Mouse (Mus musculus) hindbrain, postnatal 0 days (tissue): Measurements from ENCODE around the gene Vmn1r229. TPM values are rescaled to one million over a fixed set of nuclear protein-coding genes. Genes with fewer than 3 reads are reported as not detected.

Experiments
- ATAC-seq: fragments of 200-750 bp; cut with Nextera tagmentation; 2 replicates; pipeline ENCODE4 v1.8.0; 2017; ENCODE audit warnings: mild to moderate bottlenecking, moderate TSS enrichment, moderate library complexity
- DNase-seq: peaks from one replicate; pipeline ENCODE4 v3.0.0-alpha.2; 2015; ENCODE audit warnings: low spot score
- H3K27ac ChIP-seq: fragments of 300-500 bp; sonication (generic); 2 replicates; pipeline ENCODE4 v1.5.1; 2014; ENCODE audit warnings: mild to moderate bottlenecking
- H3K27me3 ChIP-seq: fragments of 300-500 bp; sonication (generic); 2 replicates; pipeline ENCODE4 v1.6.1; 2014; ENCODE audit warnings: low read length, mixed read lengths; ENCODE audit not compliant: insufficient read depth
- H3K36me3 ChIP-seq: fragments of 300-500 bp; sonication (generic); 2 replicates; pipeline ENCODE4 v1.6.1; 2014; ENCODE audit warnings: low read length, mixed read lengths; ENCODE audit not compliant: insufficient read depth
- H3K4me1 ChIP-seq: fragments of 300-500 bp; sonication (generic); 2 replicates; pipeline ENCODE4 v1.6.1; 2014; ENCODE audit warnings: antibody characterized with exemption, low read length, mixed read lengths; ENCODE audit not compliant: insufficient read depth
- H3K4me2 ChIP-seq: fragments of 300-500 bp; sonication (generic); 2 replicates; pipeline ENCODE4 v1.6.1; 2014; ENCODE audit warnings: low read depth, mild to moderate bottlenecking, low read length, moderate library complexity, mixed read lengths
- H3K4me3 ChIP-seq: fragments of 300-500 bp; sonication (generic); 2 replicates; pipeline ENCODE4 v1.5.1; 2014; ENCODE audit warnings: low read length
- H3K9ac ChIP-seq: fragments of 300-500 bp; sonication (generic); replicated peaks from 2 replicates; pipeline ENCODE4 v1.6.1; 2014; ENCODE audit warnings: mild to moderate bottlenecking, low read length, moderate library complexity, mixed read lengths
- H3K9me3 ChIP-seq: fragments of 300-500 bp; sonication (generic); 2 replicates; pipeline ENCODE4 v1.6.1; 2016; ENCODE audit warnings: low read length, mixed read lengths
- CTCF ChIP-seq: IDR thresholded peaks from 2 replicates; pipeline ENCODE4 v1.5.1; 2016; ENCODE audit warnings: antibody characterized with exemption, control low read depth, low read depth
- WGBS: fragments of 180-500 bp; shearing (Covaris S2); extraction: QIAGEN DNeasy Blood & Tissue Kit; methylation state at CpG from one replicate; pipeline ENCODE4 v1.1.7; 2014; 5-methylcytosine and 5-hydroxymethylcytosine counted together
- polyA plus RNA-seq: library from polyadenylated mRNA; unstranded; fragments of >200 nt; fragmentation: Nextera tagmentation; extraction: Ambion mirVana; gene quantifications from 2 replicates; pipeline ENCODE4 v1.2.1, GENCODE M21; 2015
- total RNA-seq: library from RNA; depleted of rRNA; stranded (reverse); fragments of >200 nt; gene quantifications from 2 replicates; pipeline ENCODE4 v1.2.3, GENCODE M21; 2014; rRNA removed

Vmn1r229 gene
- not detected in 2 replicates for total RNA-seq
- 0.01 TPM in 1 of 2 replicates, not detected in the other for polyA plus RNA-seq

DNA sequence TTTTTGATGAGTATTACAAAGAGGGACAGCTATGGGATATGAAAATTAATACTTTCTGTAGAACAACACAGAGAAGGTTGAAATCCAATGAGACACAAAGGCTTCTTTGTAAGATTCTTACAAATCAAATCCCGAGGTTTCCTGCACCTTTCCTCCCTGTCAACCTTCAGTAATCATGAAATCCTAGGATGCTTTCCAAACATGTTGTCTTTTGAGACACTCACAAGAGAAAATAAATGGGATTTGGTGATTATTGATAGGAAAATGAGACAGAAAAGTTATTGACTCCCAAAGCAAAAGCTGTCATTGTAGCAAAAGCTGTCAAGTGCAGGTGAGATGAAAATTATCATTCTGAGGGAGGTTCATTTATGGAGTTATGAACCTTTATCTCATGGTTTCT lies at the start of gene Vmn1r229:
Vmn1r229 (plus strand) TSS at position 301 of the 400 bp plus-strand sequence.
- DNase-seq (no peak), ATAC-seq (no peak)
- no peak within 1 kb of the TSS for H3K9ac ChIP-seq
- H3K27me3 ChIP-seq = no peaks in the 10 kb centered on the region
- 0 out of 2 replicates have a peak, but pooled peaks cover 2% of the 10 kb centered on the region for H3K9me3 ChIP-seq
- no peak within 1 kb of the TSS for H3K27ac ChIP-seq
- no peak within 1 kb of the TSS for H3K4me2 ChIP-seq
- H3K36me3 ChIP-seq = no peaks in the 10 kb centered on the region
- 46% methylated on average over 1 of the region's 1 CpGs for WGBS
- H3K4me1 ChIP-seq = no peaks in the 10 kb centered on the region
- TF ChIP-seq CTCF = no peak
- H3K4me3 ChIP-seq = no peak within 1 kb of the TSS

- no peak within 1 kb of the TSS for H3K4me2 ChIP-seq
- no peaks in the 10 kb centered on the region for H3K4me1 ChIP-seq
- TF ChIP-seq CTCF = no peak
- H3K9me3 ChIP-seq = peaks cover 10% of the 10 kb centered on the region
- H3K27ac ChIP-seq = no peak within 1 kb of the TSS
- DNase-seq (no peak), ATAC-seq (no peak)
- H3K4me3 ChIP-seq = no peak within 1 kb of the TSS
- no peaks in the 10 kb centered on the region for H3K36me3 ChIP-seq
- no peak within 1 kb of the TSS for H3K9ac ChIP-seq
- H3K27me3 ChIP-seq = no peaks in the 10 kb centered on the region
Measured at GRCm38 (mm10) chr17:20786057-20786456, 25.3 kb upstream of the Vmn1r229 start, which contains the start of gene Vmn1r228. Gene Vmn1r228 (minus strand): TSS chr17:20786157.

DNA sequence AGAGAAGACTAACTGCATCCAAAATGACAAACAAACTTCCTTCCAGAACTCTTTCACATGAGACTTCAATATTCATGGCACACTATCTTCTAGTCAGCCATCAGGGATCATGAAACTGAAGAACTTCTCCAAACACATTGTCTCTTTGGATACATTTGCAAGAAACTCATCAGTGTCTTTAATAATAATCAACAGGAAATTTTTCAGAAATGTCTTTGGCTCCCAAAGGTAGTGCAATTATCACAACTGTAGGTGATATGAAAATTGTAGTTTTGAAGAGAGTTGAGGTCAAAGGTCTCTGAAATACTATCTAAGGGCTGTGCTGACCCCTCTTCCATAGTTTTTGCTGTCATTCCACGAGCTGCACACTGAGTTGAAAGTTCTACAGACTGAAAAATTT lies 28.8 kb downstream of the Vmn1r229 start, which contains the start of gene Vmn1r230:
Vmn1r230 (plus strand) TSS at position 301 of the 400 bp plus-strand sequence.
- no peaks in the 10 kb centered on the region for H3K36me3 ChIP-seq
- H3K4me1 ChIP-seq = no peaks in the 10 kb centered on the region
- no peak within 1 kb of the TSS for H3K4me3 ChIP-seq
- 7% methylated on average over 1 of the region's 1 CpGs for WGBS
- DNase-seq = no peak
- H3K27ac ChIP-seq = no peak within 1 kb of the TSS
- H3K4me2 ChIP-seq = no peak within 1 kb of the TSS
- no peaks in the 10 kb centered on the region for H3K9me3 ChIP-seq
- TF ChIP-seq CTCF = no peak
- H3K9ac ChIP-seq = no peak within 1 kb of the TSS
- no peak for ATAC-seq
- H3K27me3 ChIP-seq = no peaks in the 10 kb centered on the region

Other genes starting within 250 kb of the Vmn1r229 start
- gene Vmn2r109, start 246.8 kb upstream of the Vmn1r229 start, total RNA-seq = not detected in 2 replicates
- gene Vmn2r109, start 246.8 kb upstream of the Vmn1r229 start, polyA plus RNA-seq = not detected in 2 replicates
- not detected in 2 replicates for gene Vmn2r110, start 215.1 kb upstream of the Vmn1r229 start, total RNA-seq
- gene Vmn2r110, start 215.1 kb upstream of the Vmn1r229 start, polyA plus RNA-seq = 0.01 TPM in 1 of 2 replicates, not detected in the other
- not detected in 2 replicates for gene Fpr-rs3, start 186.7 kb upstream of the Vmn1r229 start, total RNA-seq
- not detected in 2 replicates for gene Fpr-rs3, start 186.7 kb upstream of the Vmn1r229 start, polyA plus RNA-seq
- not detected in 2 replicates for gene Vmn1r226, start 128.7 kb upstream of the Vmn1r229 start, total RNA-seq
- gene Vmn1r226, start 128.7 kb upstream of the Vmn1r229 start, polyA plus RNA-seq = not detected in 2 replicates
- gene Vmn1r227, start 81.7 kb upstream of the Vmn1r229 start, total RNA-seq = not detected in 2 replicates
- not detected in 2 replicates for gene Vmn1r227, start 81.7 kb upstream of the Vmn1r229 start, polyA plus RNA-seq
- gene Vmn1r228, start 25.4 kb upstream of the Vmn1r229 start, total RNA-seq = not detected in 2 replicates
- gene Vmn1r228, start 25.4 kb upstream of the Vmn1r229 start, polyA plus RNA-seq = not detected in 2 replicates
- not detected in 2 replicates for gene Vmn1r230, start 28.9 kb downstream of the Vmn1r229 start, total RNA-seq
- not detected in 2 replicates for gene Vmn1r230, start 28.9 kb downstream of the Vmn1r229 start, polyA plus RNA-seq
- not detected in 2 replicates for gene Vmn1r231, start 93.5 kb downstream of the Vmn1r229 start, total RNA-seq
- gene Vmn1r231, start 93.5 kb downstream of the Vmn1r229 start, polyA plus RNA-seq = not detected in 2 replicates
- 0.99 TPM in 1 of 2 replicates, not detected in the other for gene Vmn1r232, start 108.2 kb downstream of the Vmn1r229 start, total RNA-seq
- not detected in 2 replicates for gene Vmn1r232, start 108.2 kb downstream of the Vmn1r229 start, polyA plus RNA-seq
- gene Ppp2r1a, start 133.8 kb downstream of the Vmn1r229 start, total RNA-seq = 758 and 823 TPM in 2 replicates
- gene Ppp2r1a, start 133.8 kb downstream of the Vmn1r229 start, polyA plus RNA-seq = 674 and 734 TPM in 2 replicates
- not detected in 2 replicates for gene Vmn1r233, start 184.9 kb downstream of the Vmn1r229 start, total RNA-seq
- gene Vmn1r233, start 184.9 kb downstream of the Vmn1r229 start, polyA plus RNA-seq = not detected in 2 replicates
- 8.8 and 15.6 TPM in 2 replicates for gene Zfp160, start 197.3 kb downstream of the Vmn1r229 start, total RNA-seq
- gene Zfp160, start 197.3 kb downstream of the Vmn1r229 start, polyA plus RNA-seq = 10.6 and 11.9 TPM in 2 replicates